Mouse (Mus musculus) neural tube, embryonic 13.5 days (tissue): ENCODE measurements at regions not wholly inside any gene's neighbourhood (a gene's known extent, or its start where the extent isn't known, plus 50 kb on each side); places are given as distances from the start of the nearest gene placed in this dataset.

Source experiments
- ATAC-seq: fragments of 200-750 bp; cut with Nextera tagmentation; 2 replicates; pipeline ENCODE4 v1.8.0; 2017; ENCODE audit warnings: low read depth, mild to moderate bottlenecking, moderate TSS enrichment, moderate library complexity
- H3K27ac ChIP-seq: fragments of 300-500 bp; sonication (generic); replicated peaks from 2 replicates; pipeline ENCODE4 v1.5.1; 2015; ENCODE audit warnings: moderate library complexity, mild to moderate bottlenecking, inconsistent platforms
- H3K27me3 ChIP-seq: fragments of 300-500 bp; sonication (generic); 2 replicates; pipeline ENCODE4 v1.6.1; 2015; ENCODE audit warnings: mild to moderate bottlenecking, inconsistent platforms
- H3K36me3 ChIP-seq: fragments of 300-500 bp; sonication (generic); 2 replicates; pipeline ENCODE4 v1.6.1; 2015; ENCODE audit warnings: mild to moderate bottlenecking, inconsistent platforms
- H3K4me1 ChIP-seq: fragments of 300-500 bp; sonication (generic); replicated peaks from 2 replicates; pipeline ENCODE4 v1.6.1; 2015; ENCODE audit warnings: inconsistent platforms
- H3K4me2 ChIP-seq: fragments of 300-500 bp; sonication (generic); 2 replicates; pipeline ENCODE4 v1.6.1; 2015; ENCODE audit warnings: inconsistent platforms, mild to moderate bottlenecking, moderate library complexity
- H3K4me3 ChIP-seq: fragments of 300-500 bp; sonication (generic); 2 replicates; pipeline ENCODE4 v1.5.1; 2015; ENCODE audit warnings: mild to moderate bottlenecking, inconsistent platforms
- H3K9ac ChIP-seq: fragments of 300-500 bp; sonication (generic); 2 replicates; pipeline ENCODE4 v1.6.1; 2015; ENCODE audit warnings: moderate library complexity, mild to moderate bottlenecking, inconsistent platforms
- H3K9me3 ChIP-seq: fragments of 300-500 bp; sonication (generic); 2 replicates; pipeline ENCODE4 v1.6.1; 2016; ENCODE audit warnings: inconsistent platforms
- WGBS: fragments of 180-500 bp; shearing (Covaris S2); methylation state at CpG from one replicate; pipeline ENCODE4 v1.1.7; 2015; 5-methylcytosine and 5-hydroxymethylcytosine counted together

- ATAC-seq, result peak; percentile 91
- peaks cover 41% of the 10 kb centered on the region for H3K4me1 ChIP-seq
- H3K9me3 ChIP-seq, result no peaks in the 10 kb centered on the region
- no peaks in the 10 kb centered on the region for H3K36me3 ChIP-seq
- no peak overlapping the region for H3K4me3 ChIP-seq
- H3K4me2 ChIP-seq, result peak overlapping the region; percentile 36
- H3K9ac ChIP-seq, result peak overlapping the region; percentile 55
- WGBS, result 9% methylated on average over 8 of the region's 8 CpGs
- peak overlapping the region; percentile 95 for H3K27ac ChIP-seq
- H3K27me3 ChIP-seq, result no peaks in the 10 kb centered on the region
Measured at GRCm38 (mm10) chr12:27565965-27566507, 223.7 kb upstream of the Sox11 start.

- H3K36me3 ChIP-seq, result no peaks in the 10 kb centered on the region
- H3K4me3 ChIP-seq, result no peak overlapping the region
- H3K9ac ChIP-seq, result no peak overlapping the region
- H3K4me2 ChIP-seq, result no peak overlapping the region
- ATAC-seq, result no peak
- no peaks in the 10 kb centered on the region for H3K27me3 ChIP-seq
- 28% methylated on average over 5 of the region's 5 CpGs for WGBS
- H3K4me1 ChIP-seq, result peaks cover 41% of the 10 kb centered on the region
- H3K27ac ChIP-seq, result peak overlapping the region; percentile 95
- H3K9me3 ChIP-seq, result no peaks in the 10 kb centered on the region
Measured at GRCm38 (mm10) chr12:27564641-27565306, 222.4 kb upstream of the Sox11 start.

DNA sequence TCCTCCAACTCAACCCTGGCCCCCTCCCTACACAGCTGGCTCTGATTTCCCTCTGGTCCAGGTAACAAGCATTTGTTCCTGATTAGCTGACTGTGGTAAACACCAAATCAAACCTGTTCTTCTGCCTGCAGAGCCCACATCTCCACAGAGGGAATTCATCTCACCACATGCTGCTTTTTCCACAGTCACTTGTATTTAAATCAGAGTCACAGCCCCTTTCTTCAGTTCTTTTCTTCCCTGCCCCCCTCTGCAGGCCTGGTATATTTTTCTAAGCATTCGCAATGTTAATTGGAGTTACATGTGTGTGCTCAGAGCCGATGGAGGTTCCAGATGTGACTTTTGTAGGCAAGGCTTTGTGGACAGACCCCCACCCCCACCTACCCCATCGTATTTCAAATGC, 221.5 kb upstream of the Sox11 start:
- H3K9me3 ChIP-seq, result peaks cover 5% of the 10 kb centered on the region; the same call in 1 of the 2 replicates
- peak overlapping the region; percentile 95 for H3K27ac ChIP-seq
- WGBS, result 12% methylated on average over 3 of the region's 3 CpGs
- no peak overlapping the region for H3K9ac ChIP-seq
- peaks cover 41% of the 10 kb centered on the region for H3K4me1 ChIP-seq
- no peak overlapping the region for H3K4me3 ChIP-seq
- H3K27me3 ChIP-seq, result no peaks in the 10 kb centered on the region
- no peaks in the 10 kb centered on the region for H3K36me3 ChIP-seq
- ATAC-seq, result no peak
- no peak overlapping the region for H3K4me2 ChIP-seq

DNA sequence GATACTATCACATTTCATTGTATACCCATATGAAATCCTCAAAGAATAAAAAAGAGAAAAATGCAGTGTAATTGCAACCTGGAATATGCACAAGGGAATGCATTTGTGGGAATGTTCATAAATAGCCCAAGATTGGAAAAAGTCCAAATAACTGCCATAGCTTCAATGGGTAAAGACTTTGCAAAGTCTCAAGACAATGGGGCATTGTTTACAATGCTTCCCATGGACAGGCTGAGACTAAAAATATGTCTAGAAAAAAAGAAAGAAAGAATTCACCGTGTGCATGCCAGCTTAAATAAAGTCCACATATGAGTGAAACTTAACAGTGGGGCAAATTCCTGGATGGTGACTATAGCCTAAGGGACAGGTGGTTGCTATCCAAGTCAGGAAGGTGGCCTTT, 210.4 kb upstream of the Sox11 start:
- WGBS, result 36% methylated on average over 1 of the region's 1 CpGs
- no peak overlapping the region for H3K4me2 ChIP-seq
- no peaks in the 10 kb centered on the region for H3K36me3 ChIP-seq
- H3K9ac ChIP-seq, result no peak overlapping the region
- no peak overlapping the region for H3K27ac ChIP-seq
- H3K9me3 ChIP-seq, result no peaks in the 10 kb centered on the region
- no peak overlapping the region for H3K4me3 ChIP-seq
- no peaks in the 10 kb centered on the region for H3K27me3 ChIP-seq
- H3K4me1 ChIP-seq, result no peaks in the 10 kb centered on the region
- no peak for ATAC-seq

DNA sequence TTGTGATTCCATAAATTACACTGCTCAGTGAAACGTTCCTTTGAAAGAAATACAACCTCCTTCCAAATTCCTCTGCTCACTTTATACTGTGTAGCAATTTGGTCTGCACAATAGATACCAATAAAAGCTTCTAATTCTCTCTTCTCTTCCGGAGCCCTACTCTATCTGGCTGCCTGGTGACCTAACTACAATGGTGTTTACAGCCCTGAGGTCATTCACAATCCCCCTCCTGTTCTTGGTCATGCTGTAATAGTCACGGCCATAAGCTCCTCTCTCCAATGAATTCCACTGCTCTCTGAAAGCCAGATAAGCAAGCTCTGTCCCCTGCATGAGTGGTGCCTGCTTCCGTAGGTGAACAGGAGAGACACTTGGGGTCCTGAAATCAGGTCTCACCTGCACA, 195.8 kb upstream of the Sox11 start:
- peak overlapping the region; percentile 54; the same call in 1 of the 2 replicates for H3K27ac ChIP-seq
- H3K4me3 ChIP-seq, result no peak overlapping the region
- ATAC-seq, result peak; percentile 53
- H3K4me1 ChIP-seq, result peaks cover 23% of the 10 kb centered on the region
- WGBS, result 9% methylated on average over 4 of the region's 4 CpGs
- H3K9me3 ChIP-seq, result no peaks in the 10 kb centered on the region
- H3K4me2 ChIP-seq, result no peak overlapping the region
- H3K27me3 ChIP-seq, result no peaks in the 10 kb centered on the region
- H3K36me3 ChIP-seq, result no peaks in the 10 kb centered on the region
- H3K9ac ChIP-seq, result no peak overlapping the region

GRCm38 (mm10) chr12:27537507-27537906, 195.1 kb upstream of the Sox11 start:
- Histone ChIP-seq H3K4me1 (peaks cover 23% of the 10 kb centered on the region), H3K27me3 (no peaks in the 10 kb centered on the region), H3K4me3 (no peak overlapping the region), H3K4me2 (peak overlapping the region; percentile 25; the same call in 1 of the 2 replicates), H3K36me3 (no peaks in the 10 kb centered on the region), H3K27ac (peak overlapping the region; percentile 74), H3K9me3 (no peaks in the 10 kb centered on the region), H3K9ac (no peak overlapping the region)
- ATAC-seq, result peak; percentile 72
- WGBS, result 42% methylated on average over 3 of the region's 3 CpGs

GRCm38 (mm10) chr12:27537017-27537416, 194.6 kb upstream of the Sox11 start:
- Histone ChIP-seq H3K27ac (peak overlapping the region; percentile 74), H3K27me3 (no peaks in the 10 kb centered on the region), H3K4me2 (peak overlapping the region; percentile 25), H3K4me1 (peaks cover 23% of the 10 kb centered on the region), H3K36me3 (no peaks in the 10 kb centered on the region), H3K9ac (no peak overlapping the region), H3K9me3 (no peaks in the 10 kb centered on the region), H3K4me3 (no peak overlapping the region)
- 21% methylated on average over 9 of the region's 9 CpGs for WGBS
- ATAC-seq, result peak; percentile 50; the same call in 1 of the 2 replicates

GRCm38 (mm10) chr12:27525604-27526003, 183.2 kb upstream of the Sox11 start:
- no peaks in the 10 kb centered on the region for H3K36me3 ChIP-seq
- WGBS, result 61% methylated on average over 2 of the region's 2 CpGs
- ATAC-seq, result no peak

GRCm38 (mm10) chr12:27513253-27513652, 170.9 kb upstream of the Sox11 start:
- Histone ChIP-seq H3K9ac (no peak overlapping the region), H3K4me1 (no peaks in the 10 kb centered on the region), H3K36me3 (no peaks in the 10 kb centered on the region), H3K9me3 (no peaks in the 10 kb centered on the region), H3K4me2 (no peak overlapping the region), H3K27me3 (no peaks in the 10 kb centered on the region), H3K27ac (no peak overlapping the region), H3K4me3 (no peak overlapping the region)
- no peak for ATAC-seq
- WGBS, result 83% methylated on average over 3 of the region's 3 CpGs

More at GRCm38 (mm10) chr12:27525604-27526003, 183.2 kb upstream of the Sox11 start:
- Histone ChIP-seq H3K9ac (no peak overlapping the region), H3K9me3 (no peaks in the 10 kb centered on the region), H3K4me2 (no peak overlapping the region), H3K4me3 (no peak overlapping the region), H3K27me3 (no peaks in the 10 kb centered on the region), H3K27ac (no peak overlapping the region), H3K4me1 (no peaks in the 10 kb centered on the region)

DNA sequence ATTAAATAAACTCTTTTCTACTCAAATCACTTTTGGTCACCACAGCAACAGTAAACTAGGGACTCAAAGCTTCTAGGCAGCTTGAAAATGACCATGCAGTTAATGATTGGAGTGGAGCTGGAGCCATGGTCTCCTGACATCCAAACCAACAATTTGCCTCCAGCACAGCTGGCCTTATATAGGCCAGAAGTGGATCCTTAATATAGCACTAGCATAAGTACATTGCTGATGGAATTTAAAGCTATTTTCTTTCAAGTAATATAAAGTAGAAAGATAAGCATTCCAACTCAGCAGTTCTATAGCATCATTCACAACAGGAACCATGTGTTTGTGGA, 165.8 kb upstream of the Sox11 start:
- peaks cover 6% of the 10 kb centered on the region for H3K4me1 ChIP-seq
- no peaks in the 10 kb centered on the region for H3K36me3 ChIP-seq
- H3K9ac ChIP-seq, result no peak overlapping the region
- no peak overlapping the region for H3K4me2 ChIP-seq
- H3K4me3 ChIP-seq, result no peak overlapping the region
- no peak overlapping the region for H3K27ac ChIP-seq
- no peak for ATAC-seq
- H3K9me3 ChIP-seq, result no peaks in the 10 kb centered on the region
- H3K27me3 ChIP-seq, result no peaks in the 10 kb centered on the region

GRCm38 (mm10) chr12:27507523-27508225, 165.3 kb upstream of the Sox11 start:
- no peaks in the 10 kb centered on the region for H3K9me3 ChIP-seq
- WGBS, result 54% methylated on average over 5 of the region's 5 CpGs

DNA sequence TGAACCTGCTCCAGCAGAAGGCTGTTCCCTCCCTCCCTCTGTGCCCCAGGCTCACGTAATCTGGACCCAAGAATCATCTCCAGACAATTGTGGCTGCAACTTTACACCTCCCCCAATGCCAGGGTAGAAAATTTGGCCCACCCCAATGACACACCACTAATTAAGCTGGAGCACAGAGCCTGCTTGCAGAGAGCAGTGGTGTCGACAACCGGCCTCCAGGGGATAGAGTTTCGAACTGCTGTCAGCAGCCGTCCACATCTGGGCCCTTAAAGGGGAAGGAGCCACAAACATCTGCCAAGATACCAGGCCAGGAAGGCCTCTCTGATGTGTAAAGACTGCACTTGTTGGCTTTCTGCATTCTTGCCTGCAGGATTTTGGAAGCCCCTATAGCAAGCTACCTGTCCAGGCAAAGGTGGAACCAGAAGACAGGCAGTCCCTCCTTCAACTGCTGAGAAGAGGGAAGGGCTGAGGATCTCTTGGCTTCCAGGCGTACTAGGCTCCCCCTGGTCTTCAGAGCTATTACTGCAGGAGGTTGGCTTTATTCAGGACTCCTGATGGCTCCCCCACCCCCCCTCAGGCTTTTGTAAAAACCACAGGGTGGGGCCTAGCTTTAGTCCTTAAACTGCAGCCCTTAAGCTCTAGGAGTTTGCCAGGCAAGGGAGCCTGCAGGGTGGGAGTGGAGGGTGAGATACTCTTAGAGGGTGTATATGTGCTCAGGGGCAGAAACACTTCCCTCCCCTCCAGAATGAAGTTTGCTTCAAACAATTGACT, 160.5 kb upstream of the Sox11 start:
- no peaks in the 10 kb centered on the region for H3K9me3 ChIP-seq
- H3K36me3 ChIP-seq, result no peaks in the 10 kb centered on the region
- no peak overlapping the region for H3K4me3 ChIP-seq
- H3K4me1 ChIP-seq, result peaks cover 21% of the 10 kb centered on the region
- H3K27ac ChIP-seq, result no peak overlapping the region
- WGBS, result 13% methylated on average over 6 of the region's 6 CpGs
- peak; percentile 43; the same call in 1 of the 2 replicates for ATAC-seq
- H3K4me2 ChIP-seq, result no peak overlapping the region
- 0 out of 2 replicates have a peak overlapping the region, but pooled peaks have one; percentile 26 for H3K9ac ChIP-seq
- no peaks in the 10 kb centered on the region for H3K27me3 ChIP-seq

More at GRCm38 (mm10) chr12:27507523-27508225, 165.3 kb upstream of the Sox11 start:
- Histone ChIP-seq H3K36me3 (no peaks in the 10 kb centered on the region), H3K4me3 (no peak overlapping the region), H3K4me1 (peaks cover 11% of the 10 kb centered on the region), H3K27ac (no peak overlapping the region), H3K27me3 (no peaks in the 10 kb centered on the region), H3K4me2 (no peak overlapping the region), H3K9ac (no peak overlapping the region)
- ATAC-seq, result no peak
